Mouse (Mus musculus): ENCODE results near the gene Rpl9.

- TF ChIP-seq CTCF (IDR thresholded peaks at IDR 0.05; ENCODE audit: control insufficient read depth, insufficient read depth, insufficient replicate concordance, low read depth, low read length) (no peak), POLR2A (IDR thresholded peaks at IDR 0.05; ENCODE audit: control insufficient read depth, low read depth, low read length) (no peak)
These were observed 37.1 kb upstream of the Rpl9 start for GRCm38 (mm10) chr5:65428321-65428720.
